Mouse (Mus musculus): Measurements from ENCODE around the gene Clip2.

DNA sequence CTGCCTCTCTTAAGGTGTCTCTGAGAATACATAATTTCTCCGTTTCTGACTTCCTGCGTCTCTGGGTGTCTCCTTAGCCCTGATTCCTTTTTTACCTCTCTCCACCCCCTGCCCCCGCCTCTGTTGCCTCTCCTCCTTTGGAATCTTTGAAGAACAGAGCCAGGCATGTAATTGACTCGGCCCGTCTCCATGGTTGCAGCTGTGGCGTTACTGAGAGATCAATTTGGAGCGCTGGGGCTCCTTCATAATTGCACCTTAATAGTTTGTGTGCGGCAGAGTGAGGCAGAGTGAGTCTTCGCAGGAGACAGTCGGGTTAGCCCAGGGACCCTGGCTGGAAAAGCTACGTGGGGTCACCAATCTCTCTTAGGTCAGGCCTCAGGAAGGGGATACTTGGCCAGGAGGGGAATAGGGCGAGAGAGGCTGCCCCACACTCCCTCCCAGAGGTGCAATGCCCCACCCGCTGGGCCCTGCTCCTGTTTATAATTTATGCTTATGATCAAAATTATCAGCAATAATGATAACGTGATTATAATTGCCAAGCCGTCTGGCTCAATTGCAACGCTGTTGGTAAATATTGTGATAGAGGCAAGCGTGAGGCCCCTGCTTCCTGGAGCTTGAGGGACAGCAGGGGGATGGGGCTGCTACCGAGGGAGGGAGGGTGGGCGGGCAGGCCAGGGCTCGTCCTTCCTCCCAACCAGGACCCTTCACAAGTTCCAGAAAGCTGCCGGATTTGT lies 85.8 kb downstream of the Clip2 start:
- TF ChIP-seq CTCF (IDR thresholded peaks at IDR 0.05; ENCODE audit: low read depth, low read length), result no peak
- no peak for TF ChIP-seq POLR2A (IDR thresholded peaks at IDR 0.05; ENCODE audit: insufficient read depth, low read length)
- TF ChIP-seq EP300 (IDR thresholded peaks at IDR 0.05; ENCODE audit: insufficient read depth, low read depth, low read length), result no peak

Data from ES-Bruce4 (cell line).